Mouse (Mus musculus) gastrocnemius, postnatal 4 days (tissue): ENCODE results near the gene Ydjc. TPM values are rescaled to one million over a fixed set of nuclear protein-coding genes. Genes with fewer than 3 reads are reported as not detected.
A peak's percentile ranks its signal among the peaks of the same experiment; 100 is the strongest.

ENCODE experiments used
- DNase-seq, 2 experiments: peaks; one replicate each; pipeline ENCODE4 v3.0.0; 2021 to 2022; ENCODE audit warnings: low spot score in 2 of 2, mixed read lengths in 2 of 2
- microRNA-seq: library from miRNA; unstranded; fragments of <30 nt; microRNA quantifications from one replicate; pipeline ENCODE4 v1.2.0, GENCODE M21; 2021
- total RNA-seq, 2 experiments: library from RNA; stranded (reverse); gene quantifications; 2 replicates each; pipeline ENCODE4 v1.2.3; 2021

Ydjc gene
- total RNA-seq, 2 experiments from 2014 or later: 0.61 to 1.1 TPM

DNA sequence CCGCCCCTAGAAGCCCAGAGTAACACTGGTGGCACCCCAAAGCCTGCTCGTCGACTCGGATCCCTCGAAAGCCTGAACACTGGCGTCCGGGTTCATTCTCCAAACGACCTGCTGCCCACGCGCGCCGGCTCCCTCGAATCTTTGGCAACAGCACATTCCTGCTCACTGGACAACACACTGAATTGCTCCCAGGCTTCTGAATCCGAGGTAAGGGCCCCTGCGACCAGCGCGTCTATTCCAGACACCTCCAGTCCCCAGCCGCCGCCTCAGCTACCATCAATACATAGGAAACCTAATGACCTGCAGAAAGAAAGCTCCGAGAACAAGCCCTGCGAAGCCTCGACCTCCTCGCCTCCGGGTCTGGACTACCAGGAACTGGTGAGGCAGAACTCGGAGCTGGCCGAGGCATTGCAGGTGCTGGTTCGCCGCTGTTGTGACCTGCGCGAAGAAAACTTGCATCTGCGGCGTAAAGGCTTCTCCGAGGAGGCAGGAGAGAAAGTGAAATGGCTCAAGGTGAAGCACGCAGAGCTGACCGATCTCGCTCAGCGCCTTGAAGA, 65.1 kb downstream of the Ydjc start:
- peak in 1 of 2 experiments; percentile 45 for DNase-seq

Small RNA genes lying within 50 kb of the gene (microRNA-seq; reads per million reads assigned to microRNA genes)
- gene Mir130b (302 reads per million, percentile 61 among the genes with 10 or more reads in this experiment), gene Mir301b (11.2 reads per million, percentile 28 among the genes with 10 or more reads in this experiment)

Other genes starting within 250 kb of the Ydjc start
- 10 to 100 TPM; 28.4 to 28.8 TPM for gene Ppm1f, start 248.2 kb upstream of the Ydjc start, total RNA-seq
- gene Mapk1, start 161.2 kb upstream of the Ydjc start, total RNA-seq: 100 to 1,000 TPM; 121 to 124 TPM
- gene Ypel1, start 74.9 kb upstream of the Ydjc start, total RNA-seq: 1 to 10 TPM; 4.9 to 6.1 TPM
- 10 to 100 TPM; 48.2 to 56.1 TPM for gene Ppil2, start 33.4 kb upstream of the Ydjc start, total RNA-seq
- gene 2610318N02Rik, start 19.5 kb upstream of the Ydjc start, total RNA-seq: 1 to 10 TPM; 1.5 to 3.0 TPM
- gene Sdf2l1, start 12.2 kb upstream of the Ydjc start, total RNA-seq: 1 to 10 TPM; 8.0 to 10.0 TPM
- gene Ccdc116, start 2.6 kb downstream of the Ydjc start, total RNA-seq: 1 to 10 TPM in 1 of 2 experiments, under 1 TPM in 1; 0.26 to 1.6 TPM
- 100 to 1,000 TPM; 166 to 178 TPM for gene Ube2l3, start 58.0 kb downstream of the Ydjc start, total RNA-seq
- under 1 TPM; 0.22 to 0.29 TPM for gene Rimbp3, start 64.0 kb downstream of the Ydjc start, total RNA-seq
- 1 to 10 TPM; 2.7 to 3.9 TPM for gene Hic2, start 89.0 kb downstream of the Ydjc start, total RNA-seq
- gene Tmem191c, start 131.5 kb downstream of the Ydjc start, total RNA-seq: 1 to 10 TPM; 4.4 to 5.8 TPM
- 1 to 10 TPM in 1 of 2 experiments, under 1 TPM in 1; 0.78 to 1.9 TPM for gene Serpind1, start 186.8 kb downstream of the Ydjc start, total RNA-seq